Mouse (Mus musculus) lung, adult 2 months (tissue): ENCODE data around the gene Abcb1b.

ENCODE experiments used
- CTCF ChIP-seq: fragments of 200-500 bp; IDR thresholded peaks from 2 replicates; pipeline ENCODE4 v1.5.1; 2011; ENCODE audit warnings: mild to moderate bottlenecking, low read length, control low read depth; ENCODE audit not compliant: insufficient read depth
- POLR2A ChIP-seq: fragments of 200-500 bp; IDR thresholded peaks from 2 replicates; pipeline ENCODE4 v1.6.1; 2011; ENCODE audit warnings: low read depth, mild to moderate bottlenecking, control low read depth, low read length, borderline replicate concordance; ENCODE audit errors: extremely low read depth

GRCm38 (mm10) chr5:8839651-8840050 is 41.7 kb downstream of the Abcb1b start:
- no peak for TF ChIP-seq POLR2A
- TF ChIP-seq CTCF: no peak
